Comparison of ENCODE assay signal across 25 mouse cellular contexts in genomic region chr4:56064657-56065056, GRCm38 (mm10).
DNase-seq lines count a peak whose midpoint lies in the region; ATAC-seq and TF ChIP-seq lines count a peak whose summit lies in the region.
"Had no signal": no experiment of that assay in that cellular context is flagged by ENCODE, and none has a peak within 500 bp of the region (broad histone marks: within the 10 kb centered on the region; RNA-seq: fewer than 3 reads in every experiment).

No protein-coding gene starts in this region.

- no peak overlapping the region for H3ac ChIP-seq in C2C12 (ENCODE audit: control insufficient read depth, insufficient read length, low read depth)
- H3ac ChIP-seq in myocyte (ENCODE audit: control insufficient read depth, insufficient read length), result no peak overlapping the region

- H3K79me3 ChIP-seq in C2C12 (ENCODE audit: low read depth), result no peaks in the 10 kb centered on the region

- H3K27ac ChIP-seq in hindbrain, embryonic 14.5 days, result no peak overlapping the region
- H3K27ac ChIP-seq in hindbrain, postnatal 0 days, result no peak overlapping the region
- no peak overlapping the region for H3K27ac ChIP-seq in midbrain, embryonic 11.5 days (ENCODE audit: low read depth, low read length)

- no peak overlapping the region for H3K9ac ChIP-seq in hindbrain, embryonic 14.5 days
- H3K9ac ChIP-seq in hindbrain, postnatal 0 days (replicated peaks; ENCODE audit: low read length), result no peak overlapping the region
- no peak overlapping the region for H3K9ac ChIP-seq in midbrain, embryonic 11.5 days (ENCODE audit: low read length)

- no peaks in the 10 kb centered on the region for H3K79me2 ChIP-seq in C2C12 (ENCODE audit: control insufficient read depth, insufficient read depth)
- no peaks in the 10 kb centered on the region for H3K79me2 ChIP-seq in myocyte (ENCODE audit: control insufficient read depth, insufficient read depth)

- no peaks in the 10 kb centered on the region for H3K9me3 ChIP-seq in hindbrain, embryonic 14.5 days (ENCODE audit: control insufficient read depth, low read length)
- H3K9me3 ChIP-seq in hindbrain, postnatal 0 days (ENCODE audit: low read length), result no peaks in the 10 kb centered on the region
- no peaks in the 10 kb centered on the region for H3K9me3 ChIP-seq in midbrain, embryonic 11.5 days (ENCODE audit: control insufficient read depth, low read length)

- no peak overlapping the region for H3K4me2 ChIP-seq in myocyte (ENCODE audit: low read depth)
- H3K4me2 ChIP-seq in hindbrain, embryonic 14.5 days (replicated peaks), result no peak overlapping the region
- H3K4me2 ChIP-seq in hindbrain, postnatal 0 days (ENCODE audit: low read depth, low read length), result no peak overlapping the region
- no peak overlapping the region for H3K4me2 ChIP-seq in midbrain, embryonic 11.5 days

- TF ChIP-seq CTCF in C2C12 (IDR thresholded peaks at IDR 0.05; ENCODE audit: control insufficient read depth, insufficient read depth, insufficient read length), result no peak
- no peak for TF ChIP-seq CTCF in hindbrain, postnatal 0 days (IDR thresholded peaks at IDR 0.05; ENCODE audit: low read depth)

- H3K4me3 ChIP-seq in C2C12 (ENCODE audit: insufficient read depth, poor library complexity, severe bottlenecking) (no peak overlapping the region), myocyte (no peak overlapping the region)
- H3K4me3 ChIP-seq in hindbrain, embryonic 14.5 days (replicated peaks; ENCODE audit: low read length), result no peak overlapping the region
- H3K4me3 ChIP-seq in hindbrain, postnatal 0 days (ENCODE audit: low read length), result no peak overlapping the region
- no peak overlapping the region for H3K4me3 ChIP-seq in midbrain, embryonic 11.5 days (ENCODE audit: low read depth, low read length)

- H3K36me3 ChIP-seq in C2C12 (ENCODE audit: control insufficient read depth, insufficient read depth), result no peaks in the 10 kb centered on the region
- H3K36me3 ChIP-seq in myocyte (ENCODE audit: control insufficient read depth, insufficient read depth), result no peaks in the 10 kb centered on the region
- H3K36me3 ChIP-seq in hindbrain, embryonic 14.5 days (replicated peaks; ENCODE audit: control insufficient read depth, insufficient read depth), result no peaks in the 10 kb centered on the region
- no peaks in the 10 kb centered on the region for H3K36me3 ChIP-seq in hindbrain, postnatal 0 days (ENCODE audit: insufficient read depth, low read length)
- H3K36me3 ChIP-seq in midbrain, embryonic 11.5 days (ENCODE audit: control insufficient read depth, insufficient read depth, low read length), result no peaks in the 10 kb centered on the region
- H3K36me3 ChIP-seq: G1E had no signal

- H3K27me3 ChIP-seq in C2C12 (ENCODE audit: control insufficient read depth, insufficient read depth, insufficient read length), result no peaks in the 10 kb centered on the region
- H3K27me3 ChIP-seq in myocyte (ENCODE audit: control insufficient read depth, insufficient read depth, insufficient read length), result no peaks in the 10 kb centered on the region
- no peaks in the 10 kb centered on the region for H3K27me3 ChIP-seq in hindbrain, embryonic 14.5 days (ENCODE audit: control insufficient read depth, insufficient read depth, low read length)
- H3K27me3 ChIP-seq in hindbrain, postnatal 0 days (ENCODE audit: insufficient read depth, low read length), result no peaks in the 10 kb centered on the region
- H3K27me3 ChIP-seq in midbrain, embryonic 11.5 days (ENCODE audit: control insufficient read depth, insufficient read depth, low read length), result no peaks in the 10 kb centered on the region
- H3K27me3 ChIP-seq: CH12.LX, Patski had no signal

- H3K4me1 ChIP-seq in hindbrain, embryonic 14.5 days (replicated peaks; ENCODE audit: control insufficient read depth, insufficient read depth, low read length), result no peaks in the 10 kb centered on the region
- no peaks in the 10 kb centered on the region for H3K4me1 ChIP-seq in hindbrain, postnatal 0 days (ENCODE audit: insufficient read depth, low read length)
- no peaks in the 10 kb centered on the region for H3K4me1 ChIP-seq in midbrain, embryonic 11.5 days (ENCODE audit: control insufficient read depth, insufficient read depth, low read length)

- DNase-seq in 3T3-L1 (ENCODE audit: low read depth, low spot score), result peak; percentile 56
- peak; percentile 68 for DNase-seq in NIH3T3 (ENCODE audit: low read depth)
- no peak for DNase-seq in hindbrain, embryonic 14.5 days (ENCODE audit: low spot score)
- DNase-seq in left cerebral cortex, adult 8-10 months (ENCODE audit: low spot score in 2 of 2), result no peak
- DNase-seq in hindbrain, postnatal 0 days (ENCODE audit: low spot score), result no peak
- no peak for DNase-seq in midbrain, embryonic 11.5 days (ENCODE audit: low spot score, missing footprints)
- DNase-seq: adrenal gland, adult 2 months; adrenal gland, adult 8-10 months; adrenal gland, postnatal 10 days; adrenal gland, postnatal 14 days; adrenal gland, postnatal 25 days; adrenal gland, postnatal 36 days; B cell, adult 2 months; cerebellum, adult 11 months; cerebellum, adult 11-12 months; cerebellum, adult 18-20 months; cerebellum, adult 2 months; cerebellum, adult 8-10 months had no signal

- no peak for ATAC-seq in hindbrain, embryonic 14.5 days (ENCODE audit: low FRiP score)
- ATAC-seq in hindbrain, postnatal 0 days, result no peak
- ATAC-seq in midbrain, embryonic 11.5 days (ENCODE audit: low FRiP score), result no peak
- ATAC-seq: activated CD4-positive, CD25-positive, alpha-beta regulatory T cell, adult 4 months; CD4-positive, CD25-positive, alpha-beta regulatory T cell, adult 4 months; Patski had no signal

- no peak for TF ChIP-seq POLR2A in myocyte (IDR thresholded peaks at IDR 0.05; ENCODE audit: insufficient read length, low read depth)

- 94% methylated on average over 4 of the region's 4 CpGs for WGBS in hindbrain, embryonic 14.5 days
- 94% methylated on average over 4 of the region's 4 CpGs for WGBS in hindbrain, postnatal 0 days
- 91% methylated on average over 4 of the region's 4 CpGs for WGBS in midbrain, embryonic 11.5 days

TF ChIP-seq in C2C12, 6 proteins besides CTCF, POLR2A, EP300 and RAD21:
- TF ChIP-seq USF1 (IDR thresholded peaks at IDR 0.05; ENCODE audit: low read depth), result no peak
- peak; percentile 61 for TF ChIP-seq MYOD1 (IDR thresholded peaks at IDR 0.05; ENCODE audit: control insufficient read depth, insufficient read length, low read depth)
- no peak for TF ChIP-seq FOSL1 (IDR thresholded peaks at IDR 0.05; ENCODE audit: insufficient read depth, low read length, poor library complexity, severe bottlenecking)
- TF ChIP-seq CEBPB (IDR thresholded peaks at IDR 0.05; ENCODE audit: low read depth), result no peak
- no peak for TF ChIP-seq MAX (IDR thresholded peaks at IDR 0.05)
- no peak for TF ChIP-seq MYOG (IDR thresholded peaks at IDR 0.05; ENCODE audit: control insufficient read depth, extremely low read depth, insufficient read length)

TF ChIP-seq in myocyte, 11 proteins besides CTCF, POLR2A, EP300 and RAD21:
- TF ChIP-seq MYOD1 (IDR thresholded peaks at IDR 0.05; ENCODE audit: control insufficient read depth in 1 of 3, insufficient read length in 2 of 3, low read depth in 2 of 3) (peak in 2 of 3 experiments; percentile 57 to 66), USF1 (IDR thresholded peaks at IDR 0.05; ENCODE audit: low read depth) (peak; percentile 19), SRF (IDR thresholded peaks at IDR 0.05; ENCODE audit: control insufficient read depth, insufficient read length, low read depth) (no peak), MYOG (IDR thresholded peaks at IDR 0.05; ENCODE audit: control insufficient read depth in 1 of 3, insufficient read depth in 1 of 3, insufficient read length in 2 of 3, low read depth in 2 of 3) (peak in 2 of 3 experiments; percentile 5 to 38)

Comparison
In these comparisons a context has a peak if more than half of its experiments do, and no peak if none do; other contexts are left out.
1. DNase-seq: peak in 3T3-L1 (single experiment) and NIH3T3 (single experiment); none in hindbrain, embryonic 14.5 days (single experiment), left cerebral cortex, adult 8-10 months (0 of 2), hindbrain, postnatal 0 days (single experiment) and midbrain, embryonic 11.5 days (single experiment).